Mouse (Mus musculus) limb, embryonic 11.5 days (tissue): ENCODE results near the gene Ano6. TPM values are rescaled to one million over a fixed set of nuclear protein-coding genes. Genes with fewer than 3 reads are reported as not detected.

Experiments
- ATAC-seq: fragments of 200-750 bp; cut with Nextera tagmentation; 2 replicates; pipeline ENCODE4 v1.8.0; 2017; ENCODE audit warnings: low read depth; ENCODE audit not compliant: insufficient number of reproducible peaks, low FRiP score, low TSS enrichment
- DNase-seq: peaks from one replicate; pipeline ENCODE4 v3.0.0-alpha.2; 2015; ENCODE audit warnings: low spot score
- H3K27ac ChIP-seq: fragments of 300-500 bp; sonication (generic); replicated peaks from 2 replicates; pipeline ENCODE4 v1.5.1; 2014; ENCODE audit warnings: low read depth, mild to moderate bottlenecking, low read length
- H3K27me3 ChIP-seq: fragments of 300-500 bp; sonication (generic); 2 replicates; pipeline ENCODE4 v1.6.1; 2014; ENCODE audit warnings: mild to moderate bottlenecking, low read length, mixed read lengths; ENCODE audit not compliant: control insufficient read depth, insufficient read depth
- H3K36me3 ChIP-seq: fragments of 300-500 bp; sonication (generic); 2 replicates; pipeline ENCODE4 v1.6.1; 2014; ENCODE audit warnings: mild to moderate bottlenecking, low read length, moderate library complexity, mixed read lengths; ENCODE audit not compliant: control insufficient read depth, insufficient read depth
- H3K4me1 ChIP-seq: fragments of 300-500 bp; sonication (generic); 2 replicates; pipeline ENCODE4 v1.6.1; 2014; ENCODE audit warnings: low read length, mixed read lengths; ENCODE audit not compliant: control insufficient read depth, insufficient read depth
- H3K4me2 ChIP-seq: fragments of 300-500 bp; sonication (generic); 2 replicates; pipeline ENCODE4 v1.6.1; 2014; ENCODE audit warnings: low read depth, mild to moderate bottlenecking, moderate library complexity; ENCODE audit not compliant: severe bottlenecking
- H3K4me3 ChIP-seq: fragments of 300-500 bp; sonication (generic); 2 replicates; pipeline ENCODE4 v1.5.1; 2014; ENCODE audit warnings: low read depth, low read length
- H3K9ac ChIP-seq: fragments of 300-500 bp; sonication (generic); 2 replicates; pipeline ENCODE4 v1.6.1; 2014; ENCODE audit warnings: mild to moderate bottlenecking, low read length
- H3K9me3 ChIP-seq: fragments of 300-500 bp; sonication (generic); 2 replicates; pipeline ENCODE4 v1.6.1; 2016; ENCODE audit warnings: low read length; ENCODE audit not compliant: control insufficient read depth
- WGBS: fragments of 180-500 bp; shearing (Covaris S2); extraction: QIAGEN DNeasy Blood & Tissue Kit; methylation state at CpG from one replicate; pipeline ENCODE4 v1.1.7; 2014; 5-methylcytosine and 5-hydroxymethylcytosine counted together
- microRNA-seq: library from miRNA; unstranded; fragments of <30 nt; microRNA quantifications from one replicate; pipeline ENCODE4, GENCODE M21; 2016
- polyA plus RNA-seq: library from polyadenylated mRNA; unstranded; fragments of >200 nt; fragmentation: Nextera tagmentation; extraction: Ambion mirVana; gene quantifications from 2 replicates; pipeline ENCODE4 v1.2.1, GENCODE M21; 2014

Gene Ano6
- polyA plus RNA-seq, 1 experiment from 2014 or later: 41.9 TPM

DNA sequence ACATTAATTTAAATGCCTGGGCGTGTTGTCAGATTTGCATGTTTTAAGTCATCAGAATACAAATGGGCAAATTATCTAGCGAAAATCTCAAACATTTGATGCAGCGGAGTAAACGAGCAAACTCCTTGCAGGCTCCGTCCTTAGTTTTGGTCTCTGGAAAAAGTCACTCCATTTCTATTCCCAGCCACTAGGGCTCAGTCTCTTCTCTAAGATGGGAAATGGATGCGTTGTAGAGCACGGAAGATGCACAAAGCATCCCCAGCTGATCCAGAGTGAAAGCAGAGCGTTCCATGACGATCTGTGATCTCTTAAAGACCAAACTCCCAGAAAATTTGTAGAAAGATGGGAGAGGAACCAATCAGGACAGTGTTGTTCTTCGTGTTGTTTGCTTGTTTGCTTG, 230.9 kb downstream of the Ano6 start:
- no peak overlapping the region for H3K27ac ChIP-seq
- no peak for ATAC-seq
- no peaks in the 10 kb centered on the region for H3K27me3 ChIP-seq
- H3K4me2 ChIP-seq: no peak overlapping the region
- WGBS: 67% methylated on average over 10 of the region's 10 CpGs
- no peaks in the 10 kb centered on the region for H3K9me3 ChIP-seq
- H3K4me3 ChIP-seq: no peak overlapping the region
- H3K4me1 ChIP-seq: no peaks in the 10 kb centered on the region
- DNase-seq: no peak
- no peak overlapping the region for H3K9ac ChIP-seq
- no peaks in the 10 kb centered on the region for H3K36me3 ChIP-seq

Small RNAs within 50 kb of the gene (microRNA-seq; reads per million reads assigned to microRNA genes)
- not detected for gene Gm25070

Other genes starting within 250 kb of the Ano6 start
- gene Dbx2, start 134.9 kb upstream of the Ano6 start, polyA plus RNA-seq: 1.1 and 1.2 TPM in 2 replicates